Mouse (Mus musculus): ENCODE results near the gene Atox1. TPM values are rescaled to one million over a fixed set of nuclear protein-coding genes. Genes with fewer than 3 reads are reported as not detected.

Gene Atox1
- total and polyA plus RNA-seq, 3 experiments, result 258 to 365 TPM; not detected in 1

DNA sequence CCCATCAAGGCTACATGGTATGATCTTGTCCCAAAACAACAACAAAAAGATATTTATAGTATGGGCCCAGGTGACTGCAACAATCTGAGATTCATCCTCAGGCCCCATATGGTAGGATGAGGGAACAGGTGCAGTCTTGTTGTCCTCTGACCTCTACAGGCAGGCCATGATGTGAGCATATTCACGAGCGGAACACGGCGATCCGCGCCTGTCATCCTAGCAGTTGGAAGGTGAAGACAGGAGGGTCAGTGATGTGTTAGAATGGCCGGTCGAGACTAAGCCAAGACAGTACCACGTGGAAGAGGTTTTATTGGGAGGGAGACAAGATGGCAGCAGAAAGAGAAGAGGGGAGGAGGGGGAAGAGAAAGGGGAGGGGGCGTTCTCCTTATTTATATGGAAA lies 3.7 kb upstream of the Atox1 start:
- H3K27me3 ChIP-seq (ENCODE audit: control insufficient read depth in 1 of 2, insufficient read depth in 2 of 2, low read length in 2 of 2), result no peaks in the 10 kb centered on the region
- TF ChIP-seq USF2 (IDR thresholded peaks at IDR 0.05; ENCODE audit: borderline replicate concordance in 1 of 2, insufficient read depth in 1 of 2, low read depth in 1 of 2, low read length in 2 of 2) (no peak), MAX (IDR thresholded peaks at IDR 0.05; ENCODE audit: low read length) (no peak), CTCF (IDR thresholded peaks at IDR 0.05 in 2 of 3, conservative IDR thresholded peaks at IDR 0.05 in 1 of 3; ENCODE audit: control insufficient read depth in 1 of 3, insufficient read depth in 1 of 3, low read depth in 2 of 3, low read length in 3 of 3, poor library complexity in 1 of 3, severe bottlenecking in 1 of 3) (no peak), EP300 (IDR thresholded peaks at IDR 0.05; ENCODE audit: low read depth in 1 of 2, low read length in 2 of 2) (no peak), POLR2AphosphoS2 (IDR thresholded peaks at IDR 0.05; ENCODE audit: low read length) (no peak), CHD2 (IDR thresholded peaks at IDR 0.05; ENCODE audit: low read length) (no peak)
- H3K9ac ChIP-seq (ENCODE audit: control insufficient read depth, low read depth, low read length, poor library complexity, severe bottlenecking), result no peak overlapping the region
- peaks cover 24% of the 10 kb centered on the region for H3K79me2 ChIP-seq (ENCODE audit: control insufficient read depth, insufficient read depth, low read length, poor library complexity)
- peaks cover 5 to 23% of the 10 kb centered on the region in 2 experiments for H3K4me1 ChIP-seq (ENCODE audit: control insufficient read depth in 1 of 2, insufficient read depth in 2 of 2, low read length in 2 of 2)
- peaks cover 0 to 15% of the 10 kb centered on the region in 2 experiments; a peak in 2 of 4 replicates for H3K36me3 ChIP-seq (ENCODE audit: control insufficient read depth in 1 of 2, insufficient read depth in 2 of 2, low read length in 2 of 2)
- DNase-seq (ENCODE audit: low read depth, low spot score), result no peak
- no peaks in the 10 kb centered on the region for H3K9me3 ChIP-seq (replicated peaks; ENCODE audit: insufficient read depth, low read length)
- no peak overlapping the region for H3K27ac ChIP-seq (ENCODE audit: control insufficient read depth, low read depth, low read length)
- H3K4me3 ChIP-seq (ENCODE audit: control insufficient read depth in 1 of 2, insufficient read depth in 1 of 2, low read depth in 2 of 2, low read length in 2 of 2), result no peak overlapping the region

DNA sequence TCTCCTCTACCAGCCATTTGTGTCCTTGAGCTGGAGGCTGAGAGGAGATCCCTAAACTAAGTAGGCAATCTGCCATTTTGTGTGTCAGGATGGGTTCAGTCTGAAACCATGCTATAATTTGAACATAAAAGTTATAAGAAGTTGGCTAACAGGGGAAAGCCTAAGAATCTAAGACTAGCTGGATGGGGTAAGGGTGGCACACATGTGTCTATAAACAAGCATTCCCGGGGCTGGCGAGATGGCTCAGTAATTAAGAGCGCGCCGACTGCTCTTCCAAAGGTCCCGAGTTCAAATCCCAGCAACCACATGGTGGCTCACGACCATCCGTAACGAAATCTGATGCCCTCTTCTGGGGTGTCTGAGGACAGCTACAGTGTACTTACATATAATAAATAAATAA lies 1.1 kb upstream of the Atox1 start:
- TF ChIP-seq GABPA (IDR thresholded peaks at IDR 0.05; ENCODE audit: low read depth, low read length) (no peak), ETS1 (IDR thresholded peaks at IDR 0.05; ENCODE audit: low read depth, low read length) (no peak), JUND (IDR thresholded peaks at IDR 0.05; ENCODE audit: low read depth, low read length) (no peak), SIN3A (IDR thresholded peaks at IDR 0.05; ENCODE audit: low read length) (no peak)
- Histone ChIP-seq H3K9me3 (replicated peaks; ENCODE audit: insufficient read depth, low read length) (no peaks in the 10 kb centered on the region), H3K4me3 (ENCODE audit: control insufficient read depth in 1 of 2, insufficient read depth in 1 of 2, low read depth in 2 of 2, low read length in 2 of 2) (no peak overlapping the region), H3K79me2 (ENCODE audit: control insufficient read depth, insufficient read depth, low read length, poor library complexity) (peaks cover 26% of the 10 kb centered on the region), H3K9ac (ENCODE audit: control insufficient read depth, low read depth, low read length, poor library complexity, severe bottlenecking) (no peak overlapping the region), H3K4me1 (ENCODE audit: control insufficient read depth in 1 of 2, insufficient read depth in 2 of 2, low read length in 2 of 2) (peaks cover 0 to 21% of the 10 kb centered on the region in 2 experiments; a peak in 2 of 4 replicates), H3K36me3 (ENCODE audit: control insufficient read depth in 1 of 2, insufficient read depth in 2 of 2, low read length in 2 of 2) (peaks cover 0 to 15% of the 10 kb centered on the region in 2 experiments; a peak in 2 of 4 replicates), H3K27ac (ENCODE audit: control insufficient read depth, low read depth, low read length) (no peak overlapping the region), H3K27me3 (ENCODE audit: control insufficient read depth in 1 of 2, insufficient read depth in 2 of 2, low read length in 2 of 2) (no peaks in the 10 kb centered on the region)
- DNase-seq (ENCODE audit: low read depth, low spot score), result no peak

DNA sequence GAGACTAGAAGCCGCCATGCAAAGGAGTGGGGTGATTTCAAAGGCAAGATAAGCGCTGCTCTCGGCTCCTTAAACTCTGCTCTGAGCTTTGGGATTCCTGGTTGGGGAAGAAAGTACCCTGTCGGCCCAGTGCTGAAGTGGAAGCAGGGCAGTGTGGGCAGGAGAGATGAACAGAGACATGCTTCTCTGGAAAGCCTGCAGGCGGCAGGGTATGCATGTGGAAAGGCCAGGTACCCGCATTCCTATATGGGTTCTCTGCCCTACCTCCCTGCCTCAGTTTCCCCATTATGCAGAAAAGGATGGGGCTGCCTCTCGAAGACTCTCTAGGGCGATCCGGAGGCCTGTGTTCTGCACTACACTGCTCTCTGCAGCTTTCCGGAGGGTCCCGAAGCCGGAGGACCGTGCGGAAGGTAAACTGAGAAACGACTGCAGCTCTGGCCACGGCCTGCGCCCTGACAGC lies 450 bp downstream of the Atox1 start:
- peak; percentile 78 for DNase-seq (ENCODE audit: low read depth, low spot score)

More for the DNA sequence above, 450 bp downstream of the Atox1 start:
- H3K27ac ChIP-seq (ENCODE audit: control insufficient read depth, low read depth, low read length), result peak overlapping the region; percentile 14
- H3K79me2 ChIP-seq (ENCODE audit: control insufficient read depth, insufficient read depth, low read length, poor library complexity), result peaks cover 26% of the 10 kb centered on the region
- TF ChIP-seq CTCF (IDR thresholded peaks at IDR 0.05 in 2 of 3, conservative IDR thresholded peaks at IDR 0.05 in 1 of 3; ENCODE audit: control insufficient read depth in 1 of 3, insufficient read depth in 1 of 3, low read depth in 2 of 3, low read length in 3 of 3, poor library complexity in 1 of 3, severe bottlenecking in 1 of 3) (peak in 2 of 3 experiments; percentile 14 to 25; a peak in 3 of 6 replicates), MAZ (IDR thresholded peaks at IDR 0.05; ENCODE audit: low read depth, low read length) (peak; percentile 79; the same call in 1 of the 2 replicates), GATA1 (IDR thresholded peaks at IDR 0.05; ENCODE audit: low read depth, low read length) (peak; percentile 69), ELF1 (IDR thresholded peaks at IDR 0.05; ENCODE audit: low read depth, low read length) (0 out of 2 replicates have a peak, but pooled peaks have one; percentile 16), EP300 (IDR thresholded peaks at IDR 0.05; ENCODE audit: low read depth in 1 of 2, low read length in 2 of 2) (peak in 1 of 2 experiments; percentile 16; a peak in 1 of 4 replicates), MYB (IDR thresholded peaks at IDR 0.05; ENCODE audit: low read depth, low read length) (no peak)
- H3K4me1 ChIP-seq (ENCODE audit: control insufficient read depth in 1 of 2, insufficient read depth in 2 of 2, low read length in 2 of 2), result peaks cover 0 to 21% of the 10 kb centered on the region in 2 experiments; a peak in 2 of 4 replicates
- peak overlapping the region; percentile 70 for H3K9ac ChIP-seq (ENCODE audit: control insufficient read depth, low read depth, low read length, poor library complexity, severe bottlenecking)
- H3K9me3 ChIP-seq (replicated peaks; ENCODE audit: insufficient read depth, low read length), result no peaks in the 10 kb centered on the region
- peaks cover 0 to 15% of the 10 kb centered on the region in 2 experiments; a peak in 2 of 4 replicates for H3K36me3 ChIP-seq (ENCODE audit: control insufficient read depth in 1 of 2, insufficient read depth in 2 of 2, low read length in 2 of 2)
- peak overlapping the region; percentile 75 to 87 for H3K4me3 ChIP-seq (ENCODE audit: control insufficient read depth in 1 of 2, insufficient read depth in 1 of 2, low read depth in 2 of 2, low read length in 2 of 2)
- no peaks in the 10 kb centered on the region for H3K27me3 ChIP-seq (ENCODE audit: control insufficient read depth in 1 of 2, insufficient read depth in 2 of 2, low read length in 2 of 2)

Measured in MEL (cell line).